Mouse (Mus musculus) hindbrain, postnatal 0 days (tissue): ENCODE results near the gene Galk1. TPM values are rescaled to one million over a fixed set of nuclear protein-coding genes. Genes with fewer than 3 reads are reported as not detected.
"Not testable (repeated sequence)": the region's sequence is repeated elsewhere in the genome, so short reads cannot be mapped to it uniquely, and the experiment has no call there.

Experiments used
- ATAC-seq: fragments of 200-750 bp; cut with Nextera tagmentation; 2 replicates; pipeline ENCODE4 v1.8.0; 2017; ENCODE audit warnings: mild to moderate bottlenecking, moderate TSS enrichment, moderate library complexity
- DNase-seq: peaks from one replicate; pipeline ENCODE4 v3.0.0-alpha.2; 2015; ENCODE audit warnings: low spot score
- H3K27ac ChIP-seq: fragments of 300-500 bp; sonication (generic); 2 replicates; pipeline ENCODE4 v1.5.1; 2014; ENCODE audit warnings: mild to moderate bottlenecking
- H3K27me3 ChIP-seq: fragments of 300-500 bp; sonication (generic); 2 replicates; pipeline ENCODE4 v1.6.1; 2014; ENCODE audit warnings: low read length, mixed read lengths; ENCODE audit not compliant: insufficient read depth
- H3K36me3 ChIP-seq: fragments of 300-500 bp; sonication (generic); 2 replicates; pipeline ENCODE4 v1.6.1; 2014; ENCODE audit warnings: low read length, mixed read lengths; ENCODE audit not compliant: insufficient read depth
- H3K4me1 ChIP-seq: fragments of 300-500 bp; sonication (generic); 2 replicates; pipeline ENCODE4 v1.6.1; 2014; ENCODE audit warnings: antibody characterized with exemption, low read length, mixed read lengths; ENCODE audit not compliant: insufficient read depth
- H3K4me2 ChIP-seq: fragments of 300-500 bp; sonication (generic); 2 replicates; pipeline ENCODE4 v1.6.1; 2014; ENCODE audit warnings: low read depth, mild to moderate bottlenecking, low read length, moderate library complexity, mixed read lengths
- H3K4me3 ChIP-seq: fragments of 300-500 bp; sonication (generic); 2 replicates; pipeline ENCODE4 v1.5.1; 2014; ENCODE audit warnings: low read length
- H3K9ac ChIP-seq: fragments of 300-500 bp; sonication (generic); replicated peaks from 2 replicates; pipeline ENCODE4 v1.6.1; 2014; ENCODE audit warnings: mild to moderate bottlenecking, low read length, moderate library complexity, mixed read lengths
- H3K9me3 ChIP-seq: fragments of 300-500 bp; sonication (generic); 2 replicates; pipeline ENCODE4 v1.6.1; 2016; ENCODE audit warnings: low read length, mixed read lengths
- CTCF ChIP-seq: IDR thresholded peaks from 2 replicates; pipeline ENCODE4 v1.5.1; 2016; ENCODE audit warnings: antibody characterized with exemption, control low read depth, low read depth
- WGBS: fragments of 180-500 bp; shearing (Covaris S2); extraction: QIAGEN DNeasy Blood & Tissue Kit; methylation state at CpG from one replicate; pipeline ENCODE4 v1.1.7; 2014; 5-methylcytosine and 5-hydroxymethylcytosine counted together
- polyA plus RNA-seq: library from polyadenylated mRNA; unstranded; fragments of >200 nt; fragmentation: Nextera tagmentation; extraction: Ambion mirVana; gene quantifications from 2 replicates; pipeline ENCODE4 v1.2.1, GENCODE M21; 2015
- total RNA-seq: library from RNA; depleted of rRNA; stranded (reverse); fragments of >200 nt; gene quantifications from 2 replicates; pipeline ENCODE4 v1.2.3, GENCODE M21; 2014

Galk1 gene
- total and polyA plus RNA-seq, 2 experiments from 2014 or later, result 51.5 to 60.3 TPM

DNA sequence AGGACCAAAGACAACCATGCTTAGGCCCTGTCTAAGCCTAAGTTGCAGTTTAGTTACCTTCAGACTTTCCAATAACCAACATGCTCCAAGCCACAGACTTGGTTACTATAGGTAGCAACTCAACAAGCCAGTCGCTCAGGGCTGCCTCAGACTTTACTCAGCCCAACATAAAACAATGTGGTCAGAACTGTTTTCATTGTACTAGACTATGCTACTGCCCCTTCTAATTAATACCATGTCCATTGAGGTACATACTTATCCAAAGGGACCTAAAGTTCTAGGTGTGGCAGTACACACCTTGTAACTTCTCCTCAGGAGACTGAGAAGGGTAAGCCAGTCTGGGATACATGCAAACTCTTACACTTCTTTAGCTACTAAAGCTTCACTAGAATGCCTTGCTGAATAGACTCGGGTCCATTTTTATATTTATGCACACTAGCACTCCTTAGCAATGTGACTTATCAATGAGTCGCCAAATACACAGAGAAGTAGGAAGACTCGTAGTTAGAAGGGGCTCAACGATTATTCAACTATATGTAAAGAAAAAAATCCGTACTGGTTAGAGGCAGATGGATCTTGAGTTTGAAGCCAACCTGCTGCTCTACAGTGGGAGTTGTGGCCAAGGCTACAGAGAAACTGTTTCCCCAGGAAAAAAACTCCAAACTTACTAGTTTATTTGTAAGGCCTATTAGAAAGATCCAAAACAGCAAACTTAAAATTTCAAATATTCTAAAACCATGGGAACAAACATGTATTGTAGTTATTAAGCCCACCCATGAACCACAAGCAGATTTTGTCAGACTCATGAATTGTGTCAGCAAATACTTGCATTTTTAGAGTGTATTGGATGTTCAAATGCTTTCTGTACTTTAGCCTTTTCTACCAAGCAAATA lies 9.1 kb upstream of the Galk1 start:
- H3K4me1 ChIP-seq, result 0 out of 2 replicates have a peak, but pooled peaks cover 7% of the 10 kb centered on the region
- H3K27ac ChIP-seq, result no peak overlapping the region
- no peaks in the 10 kb centered on the region for H3K9me3 ChIP-seq
- H3K4me2 ChIP-seq, result peak overlapping the region; percentile 79
- no peak for ATAC-seq
- H3K9ac ChIP-seq, result 0 out of 2 replicates have a peak overlapping the region, but pooled peaks have one; percentile 10
- 73% methylated on average over 6 of the region's 6 CpGs for WGBS
- no peaks in the 10 kb centered on the region for H3K27me3 ChIP-seq
- H3K4me3 ChIP-seq, result peak overlapping the region; percentile 49
- DNase-seq, result no peak
- no peak for TF ChIP-seq CTCF
- H3K36me3 ChIP-seq, result peaks cover 9% of the 10 kb centered on the region

DNA sequence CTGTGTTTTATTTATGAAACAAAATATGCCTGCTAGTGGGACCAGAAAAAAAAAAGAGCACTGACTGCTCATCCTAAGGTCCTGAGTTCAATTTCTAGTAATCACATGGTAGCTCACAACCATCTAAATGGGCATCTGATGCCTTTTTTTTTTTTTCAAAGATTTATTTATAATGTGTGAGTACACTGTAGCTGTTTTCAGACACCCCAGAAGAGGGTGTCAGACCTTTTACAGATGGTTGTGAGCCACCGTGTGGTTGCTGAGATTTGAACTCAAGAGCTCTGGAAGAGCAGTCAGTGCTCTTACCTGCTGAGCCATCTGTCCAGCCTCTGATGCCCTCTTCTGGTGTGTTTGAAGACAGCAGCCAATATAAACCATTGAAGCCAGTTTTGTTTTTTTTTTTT lies 8.0 kb upstream of the Galk1 start:
- H3K4me1 ChIP-seq, result 0 out of 2 replicates have a peak, but pooled peaks cover 7% of the 10 kb centered on the region
- no peaks in the 10 kb centered on the region for H3K9me3 ChIP-seq
- no peak overlapping the region for H3K9ac ChIP-seq
- H3K27me3 ChIP-seq, result no peaks in the 10 kb centered on the region
- ATAC-seq (no peak), DNase-seq (no peak)
- H3K36me3 ChIP-seq, result peaks cover 9% of the 10 kb centered on the region
- H3K4me3 ChIP-seq, result no peak overlapping the region
- no peak overlapping the region for H3K27ac ChIP-seq
- no peak overlapping the region for H3K4me2 ChIP-seq
- peak; percentile 53 for TF ChIP-seq CTCF
- WGBS, result 55% methylated on average over 1 of the region's 1 CpGs

DNA sequence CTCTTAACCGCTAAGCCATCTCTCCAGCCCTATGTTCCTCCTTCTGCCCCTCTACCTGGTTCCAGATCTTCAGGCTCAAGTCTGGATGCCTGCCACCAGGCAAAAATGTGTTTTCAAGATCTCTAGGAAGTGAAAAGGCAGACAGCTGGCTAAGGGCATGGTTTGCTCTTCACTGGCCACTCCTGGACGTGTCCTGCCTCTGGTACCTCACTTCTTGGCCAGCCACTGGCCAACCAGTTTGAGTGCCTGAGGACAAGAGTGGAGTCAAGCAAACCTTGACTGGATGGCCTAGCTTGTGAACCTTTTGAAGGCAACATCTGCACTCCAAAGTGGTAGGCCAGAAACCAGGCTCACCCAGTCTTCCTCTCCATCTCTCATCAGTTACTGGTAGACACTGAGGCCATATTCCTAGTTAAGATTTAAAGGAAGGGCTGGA lies 7.5 kb upstream of the Galk1 start:
- Histone ChIP-seq H3K4me2 (no peak overlapping the region), H3K9me3 (no peaks in the 10 kb centered on the region), H3K9ac (no peak overlapping the region), H3K4me3 (no peak overlapping the region), H3K4me1 (0 out of 2 replicates have a peak, but pooled peaks cover 7% of the 10 kb centered on the region), H3K27ac (peak overlapping the region; percentile 38; the same call in 1 of the 2 replicates), H3K36me3 (peaks cover 9% of the 10 kb centered on the region), H3K27me3 (no peaks in the 10 kb centered on the region)
- TF ChIP-seq CTCF, result no peak
- WGBS, result 69% methylated on average over 2 of the region's 2 CpGs
- no peak for DNase-seq
- no peak for ATAC-seq

DNA sequence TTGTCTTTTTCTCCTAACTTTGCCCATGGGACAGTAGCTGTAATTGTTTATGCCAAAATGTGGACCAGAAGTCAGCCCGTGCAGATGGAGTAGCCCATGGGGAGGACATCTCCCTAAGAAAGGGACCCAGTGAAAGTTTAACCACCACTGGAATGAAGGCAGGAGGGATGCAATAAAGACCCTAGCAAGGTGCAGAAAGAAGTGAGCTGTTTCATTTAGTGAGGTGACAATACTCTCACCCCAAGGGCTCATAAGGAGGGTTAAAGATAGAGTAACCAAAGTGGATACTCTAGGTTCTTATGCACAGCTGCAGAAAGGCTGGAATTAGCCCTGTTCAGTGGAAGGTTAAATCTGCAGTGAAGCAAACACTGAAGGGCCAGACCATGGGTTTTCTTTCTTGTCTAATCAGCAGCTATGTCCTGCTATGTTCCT lies 6.9 kb upstream of the Galk1 start:
- Histone ChIP-seq H3K4me1 (0 out of 2 replicates have a peak, but pooled peaks cover 7% of the 10 kb centered on the region), H3K36me3 (peaks cover 9% of the 10 kb centered on the region), H3K4me2 (no peak overlapping the region), H3K9me3 (no peaks in the 10 kb centered on the region), H3K27me3 (no peaks in the 10 kb centered on the region), H3K27ac (no peak overlapping the region), H3K9ac (no peak overlapping the region), H3K4me3 (no peak overlapping the region)
- WGBS, result 38% methylated on average over 1 of the region's 1 CpGs
- TF ChIP-seq CTCF, result no peak
- no peak for ATAC-seq
- no peak for DNase-seq

DNA sequence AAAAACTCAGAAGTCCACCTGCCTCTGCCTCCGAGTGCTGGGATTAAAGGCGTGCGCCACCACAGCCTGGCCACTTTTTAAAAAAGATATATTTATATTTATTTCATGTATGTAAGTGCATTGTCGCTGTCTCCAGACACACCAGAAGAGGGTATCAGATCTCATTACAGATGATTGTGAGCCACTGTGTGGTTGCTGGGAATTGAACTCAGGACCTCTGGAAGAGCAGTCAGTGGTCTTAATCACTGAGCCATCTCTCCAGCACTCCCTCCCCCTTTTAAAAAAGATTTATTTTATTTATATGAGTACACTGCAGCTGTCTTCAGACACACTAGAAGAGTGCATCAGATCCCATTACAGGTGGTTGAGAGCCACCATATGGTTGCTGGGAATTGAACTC lies 6.3 kb upstream of the Galk1 start:
- not testable (repeated sequence) for DNase-seq, H3K4me2 ChIP-seq

DNA sequence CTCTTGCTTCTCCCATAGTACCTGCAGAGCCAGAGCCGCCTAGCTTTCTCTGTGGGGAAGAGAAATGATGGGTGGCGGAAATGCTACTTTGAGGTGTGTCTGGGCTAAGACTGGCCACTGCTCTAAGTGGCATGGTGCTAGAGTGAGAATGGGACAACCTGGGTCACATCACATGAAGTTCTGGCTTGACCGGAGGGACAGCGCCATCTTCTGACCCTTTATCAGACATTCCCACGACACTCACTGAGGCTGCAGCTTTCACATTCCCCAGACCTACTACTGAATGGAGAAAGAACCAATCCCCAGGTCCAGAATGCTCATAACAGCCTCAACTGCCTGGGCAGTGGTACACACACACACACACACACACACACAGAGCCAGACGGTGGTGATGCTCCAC lies 5.6 kb upstream of the Galk1 start:
- Histone ChIP-seq H3K27me3 (no peaks in the 10 kb centered on the region), H3K4me3 (no peak overlapping the region), H3K9ac (no peak overlapping the region), H3K36me3 (peaks cover 9% of the 10 kb centered on the region), H3K4me1 (peaks cover 8% of the 10 kb centered on the region; the same call in 1 of the 2 replicates), H3K4me2 (no peak overlapping the region), H3K27ac (no peak overlapping the region), H3K9me3 (no peaks in the 10 kb centered on the region)
- WGBS, result 28% methylated on average over 6 of the region's 6 CpGs
- peak; percentile 73 for TF ChIP-seq CTCF
- DNase-seq, result peak; percentile 67
- ATAC-seq, result peak; percentile 44; the same call in 1 of the 2 replicates

More for the DNA sequence above, 6.3 kb upstream of the Galk1 start:
- H3K36me3 ChIP-seq, H3K4me3 ChIP-seq, H3K27ac ChIP-seq, ATAC-seq, H3K27me3 ChIP-seq, H3K4me1 ChIP-seq, H3K9ac ChIP-seq, H3K9me3 ChIP-seq: not testable (repeated sequence)
- WGBS, result 91% methylated on average over 4 of the region's 4 CpGs

DNA sequence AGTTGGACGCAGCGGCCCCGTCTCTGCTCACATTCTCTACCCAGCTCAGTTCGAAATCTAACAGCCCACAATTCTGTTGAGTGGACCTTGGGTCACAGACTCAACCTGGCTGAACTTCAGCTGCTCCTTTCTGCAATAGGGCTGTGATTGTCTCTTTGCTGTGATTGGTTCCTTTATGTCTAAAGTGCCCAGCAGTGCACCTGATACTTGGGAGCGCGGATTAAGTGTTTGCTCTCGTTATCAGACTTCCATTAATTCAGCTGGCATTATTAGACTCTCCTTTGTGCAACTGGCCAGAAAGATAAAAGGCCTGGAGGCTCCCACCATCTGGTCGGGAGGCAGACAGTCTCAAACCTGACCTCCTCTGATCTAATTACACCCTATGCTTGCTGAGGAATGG lies 2.3 kb upstream of the Galk1 start:
- Histone ChIP-seq H3K4me1 (peaks cover 6% of the 10 kb centered on the region), H3K27me3 (no peaks in the 10 kb centered on the region), H3K9me3 (no peaks in the 10 kb centered on the region), H3K9ac (no peak overlapping the region), H3K27ac (no peak overlapping the region), H3K36me3 (no peaks in the 10 kb centered on the region), H3K4me3 (no peak overlapping the region), H3K4me2 (no peak overlapping the region)
- WGBS, result 64% methylated on average over 8 of the region's 8 CpGs
- ATAC-seq, result no peak
- no peak for DNase-seq
- TF ChIP-seq CTCF, result no peak
